Mouse (Mus musculus) urinary bladder, adult 2 months (tissue): ENCODE measurements around the gene Vmn1r24. TPM values are rescaled to one million over a fixed set of nuclear protein-coding genes. Genes with fewer than 3 reads are reported as not detected.
"Not testable (repeated sequence)": the region's sequence is repeated elsewhere in the genome, so short reads cannot be mapped to it uniquely, and the experiment has no call there.

ENCODE experiments used
- DNase-seq: peaks from one replicate; pipeline ENCODE4 v3.0.0; 2022; ENCODE audit warnings: low spot score
- polyA plus RNA-seq: library from polyadenylated mRNA; depleted of rRNA; stranded (reverse); fragments of >200 nt; gene quantifications from 2 replicates; pipeline ENCODE4 v1.2.3, GENCODE M21; 2012; rRNA removed

Vmn1r24 gene
- polyA plus RNA-seq = not detected in 2 replicates

DNA sequence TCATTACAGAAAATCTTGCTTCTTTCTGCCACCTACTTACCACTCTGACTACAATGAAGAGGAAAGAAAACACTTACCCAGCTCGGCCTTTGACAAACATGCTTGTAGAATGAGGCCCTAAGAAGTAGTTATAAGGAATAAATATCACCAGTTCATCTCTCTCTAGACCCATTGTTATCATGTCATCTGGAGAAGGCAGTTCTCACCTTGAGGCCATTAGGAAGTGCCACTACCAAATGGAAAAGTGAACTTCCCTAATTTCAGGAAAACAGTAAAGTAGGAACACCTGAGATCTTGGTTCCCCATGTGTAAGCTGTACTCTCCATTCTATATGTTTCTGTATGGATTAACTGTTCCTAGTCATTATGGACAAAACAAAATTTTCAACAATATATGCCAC, at the start of gene Vmn1r24:
Gene Vmn1r24 (minus strand): TSS at position 101 of the 400 bp plus-strand sequence.
- not testable (repeated sequence) for DNase-seq

DNA sequence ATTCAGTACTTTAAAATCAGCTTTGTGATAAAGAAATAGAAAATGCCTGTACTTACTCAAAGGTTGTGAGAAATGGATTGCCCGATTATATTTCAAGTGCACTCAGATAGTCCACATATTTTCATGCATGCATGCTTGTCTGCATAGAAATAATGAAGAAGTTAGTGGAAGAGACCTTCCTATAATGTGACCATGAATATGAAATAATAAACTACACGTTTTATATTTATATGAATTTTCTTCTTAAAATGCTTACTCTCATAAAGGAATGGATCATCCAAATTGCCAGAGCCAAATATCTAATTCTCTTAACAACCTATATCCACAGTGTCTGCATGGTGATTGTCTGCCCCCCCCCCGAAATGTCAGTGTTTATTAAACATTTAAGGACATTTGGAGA, 19.4 kb upstream of the Vmn1r24 start, which contains the start of gene Vmn1r25:
Gene Vmn1r25 (minus strand): TSS at position 101 of the 400 bp plus-strand sequence.
- DNase-seq = no peak

DNA sequence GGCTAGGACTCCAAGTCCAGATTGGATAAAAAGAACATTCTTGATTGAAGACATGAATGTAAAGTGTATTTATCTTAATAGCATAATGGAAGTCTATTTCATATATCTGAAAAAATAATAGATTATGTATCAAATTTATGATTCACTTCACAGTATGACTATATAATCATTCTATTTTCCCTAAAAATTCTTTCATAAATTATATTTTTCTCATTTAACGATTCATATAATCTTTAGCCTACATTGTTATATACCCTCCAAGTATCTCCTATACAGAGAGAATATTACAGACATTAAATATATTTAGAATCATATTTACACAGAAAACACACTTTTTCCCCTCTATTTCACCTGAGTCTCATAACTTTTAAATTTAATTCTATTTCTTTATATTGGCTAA, 34.6 kb downstream of the Vmn1r24 start, which contains the start of gene Vmn1r23:
Gene Vmn1r23 (minus strand): TSS at position 101 of the 400 bp plus-strand sequence.
- no peak for DNase-seq

DNA sequence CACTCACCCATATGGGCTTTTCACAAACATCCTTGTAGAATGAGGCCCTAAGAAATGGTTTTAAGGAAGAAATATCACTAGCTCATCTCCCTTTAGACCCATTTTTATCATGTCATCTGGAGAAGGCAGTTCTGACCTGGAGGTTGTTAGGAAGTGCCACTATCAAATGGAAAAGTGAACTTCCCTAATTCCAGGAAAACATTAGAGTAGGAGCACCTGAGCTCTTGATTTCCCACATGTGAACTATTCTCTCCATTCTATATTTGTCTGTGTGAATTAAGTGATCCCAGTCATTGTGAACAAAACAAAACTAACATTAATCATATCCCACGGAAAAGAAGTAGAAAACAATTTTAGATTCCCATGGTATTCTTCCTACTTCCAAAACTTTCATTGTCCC, 53.4 kb downstream of the Vmn1r24 start, which contains the start of gene Vmn1r22:
Gene Vmn1r22 (minus strand): TSS at position 101 of the 400 bp plus-strand sequence.
- DNase-seq = no peak

Other genes with a start within 250 kb of the Vmn1r24 start
- gene Vopp1, start 136.3 kb downstream of the Vmn1r24 start, polyA plus RNA-seq = 25.2 and 28.7 TPM in 2 replicates
- gene Vmn1r21, start 111.2 kb downstream of the Vmn1r24 start, polyA plus RNA-seq = not detected in 2 replicates
- gene Vmn1r22, start 53.5 kb downstream of the Vmn1r24 start, polyA plus RNA-seq = not detected in 2 replicates
- gene Vmn1r23, start 34.7 kb downstream of the Vmn1r24 start, polyA plus RNA-seq = not detected in 2 replicates
- not detected in 2 replicates for gene Vmn1r25, start 19.3 kb upstream of the Vmn1r24 start, polyA plus RNA-seq
- gene Vmn1r26, start 53.7 kb upstream of the Vmn1r24 start, polyA plus RNA-seq = not detected in 2 replicates